Mouse (Mus musculus) right cerebral cortex, postnatal 14 days (tissue): ENCODE results near the gene Slc4a5.
A peak's percentile ranks its signal among the peaks of the same experiment; 100 is the strongest.

Experiments used
- DNase-seq: peaks from one replicate; pipeline ENCODE4 v3.0.0; 2022

Slc4a5 gene

DNA sequence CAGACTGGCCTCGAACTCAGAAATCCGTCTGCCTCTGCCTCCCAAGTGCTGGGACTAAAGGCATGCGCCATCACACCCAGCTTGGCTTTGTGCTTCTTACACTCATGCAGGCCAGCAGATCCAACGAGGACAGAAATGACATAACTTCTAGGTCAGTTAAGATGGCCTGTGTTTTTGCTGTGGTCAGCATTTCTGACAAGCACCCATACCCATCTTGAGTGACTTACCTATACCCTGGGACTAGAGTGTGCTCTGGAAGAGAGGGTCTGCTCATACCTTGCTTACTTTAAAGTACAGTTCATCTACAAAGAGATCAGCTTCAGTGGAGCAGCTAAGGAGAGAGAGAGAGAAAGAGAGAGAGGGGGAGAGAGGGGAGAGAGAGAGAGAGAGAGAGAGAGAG is 13.7 kb downstream of the Slc4a5 start:
- DNase-seq: no peak

DNA sequence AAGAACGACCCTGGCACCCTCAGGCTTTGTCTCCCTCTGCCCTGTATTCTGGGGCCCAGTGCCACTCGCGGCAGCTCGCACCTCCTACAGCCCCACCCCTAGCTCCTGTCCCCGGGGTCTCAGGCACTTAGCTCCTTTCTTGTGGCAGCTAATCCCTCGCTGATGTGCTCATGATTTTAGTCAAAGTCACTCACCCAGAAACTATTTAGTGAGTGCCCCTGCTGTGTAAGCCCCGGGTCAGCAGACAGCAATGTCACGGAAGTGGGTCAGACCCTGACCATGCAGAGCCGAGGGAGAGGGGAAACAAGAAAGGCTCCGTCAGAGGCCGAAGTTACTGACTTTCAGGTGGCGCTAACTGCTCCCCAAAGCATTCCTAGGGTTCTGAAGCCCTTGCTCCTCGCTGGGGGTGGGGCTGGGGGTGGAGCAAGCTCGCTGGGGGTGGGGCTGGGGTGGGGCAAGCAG is 14.7 kb downstream of the Slc4a5 start:
- DNase-seq: no peak

DNA sequence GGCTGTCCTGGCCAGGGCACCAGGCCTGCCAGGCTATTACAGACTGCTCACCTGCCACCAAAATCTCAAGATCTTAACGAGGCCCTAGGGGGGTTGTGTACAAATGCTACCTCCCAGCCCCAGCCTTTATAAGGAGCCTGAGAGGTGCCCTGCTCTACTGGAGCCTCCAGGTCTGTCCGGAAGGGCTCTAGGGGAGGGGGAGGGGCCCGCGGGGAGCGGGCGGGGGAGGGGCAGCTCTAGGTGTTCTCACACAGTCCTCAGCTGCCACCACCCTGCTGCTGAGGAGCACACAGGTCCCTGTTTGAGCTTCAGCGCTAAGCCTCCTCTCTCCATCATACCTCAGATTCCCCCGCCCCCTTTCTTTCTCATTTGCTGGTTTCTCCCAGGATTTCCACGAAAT is 17.5 kb downstream of the Slc4a5 start:
- DNase-seq: no peak

DNA sequence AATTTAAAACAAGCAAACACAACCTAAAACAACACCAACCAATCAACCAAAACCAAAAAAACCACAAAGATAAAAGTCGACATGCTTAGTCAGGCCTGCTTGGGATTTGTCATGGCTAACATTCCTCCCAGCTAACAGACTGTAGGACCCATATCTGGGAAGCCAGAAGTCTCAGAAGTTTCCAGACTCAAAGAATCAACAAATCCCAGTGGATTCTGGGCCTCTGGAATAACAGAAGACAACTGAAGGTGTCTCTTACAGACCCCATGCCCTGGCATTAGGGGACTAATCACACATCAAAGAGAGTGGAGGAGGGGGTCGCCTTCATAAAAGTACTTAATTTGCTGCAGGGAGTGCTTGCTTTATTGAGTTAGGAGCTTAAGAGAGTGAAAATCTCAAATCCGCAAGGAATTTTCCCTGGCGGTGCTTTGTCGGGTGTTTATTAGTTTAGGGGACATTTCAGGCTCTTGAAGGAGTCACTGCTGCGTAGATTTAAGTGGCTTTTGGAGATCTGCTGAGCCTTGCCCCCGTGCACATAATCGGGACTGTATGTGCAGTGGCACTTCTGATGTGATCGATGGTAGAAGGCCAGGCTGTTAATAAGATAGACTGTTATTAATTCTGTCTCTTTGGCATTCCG is 24.9 kb downstream of the Slc4a5 start:
- no peak for DNase-seq

DNA sequence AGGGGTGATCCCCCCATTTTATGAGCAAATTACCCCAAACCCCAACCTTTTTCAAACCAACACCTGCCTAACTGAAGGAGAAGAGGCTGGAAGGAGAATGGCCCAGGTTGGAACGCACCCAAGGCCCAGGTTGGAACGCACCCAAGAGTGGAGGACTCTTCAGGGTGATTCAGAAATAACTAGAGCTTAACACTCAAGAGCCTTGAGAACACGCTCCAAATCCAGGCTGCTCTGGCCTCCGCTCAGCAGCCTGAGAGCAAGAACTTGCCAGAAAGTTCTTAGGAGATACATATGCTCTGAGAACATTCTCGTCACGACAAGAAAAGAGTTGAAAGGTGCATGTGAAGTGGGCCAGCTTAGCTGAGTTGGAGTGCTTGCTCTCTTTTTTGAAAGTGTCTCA is 25.5 kb downstream of the Slc4a5 start:
- DNase-seq: peak; percentile 43

DNA sequence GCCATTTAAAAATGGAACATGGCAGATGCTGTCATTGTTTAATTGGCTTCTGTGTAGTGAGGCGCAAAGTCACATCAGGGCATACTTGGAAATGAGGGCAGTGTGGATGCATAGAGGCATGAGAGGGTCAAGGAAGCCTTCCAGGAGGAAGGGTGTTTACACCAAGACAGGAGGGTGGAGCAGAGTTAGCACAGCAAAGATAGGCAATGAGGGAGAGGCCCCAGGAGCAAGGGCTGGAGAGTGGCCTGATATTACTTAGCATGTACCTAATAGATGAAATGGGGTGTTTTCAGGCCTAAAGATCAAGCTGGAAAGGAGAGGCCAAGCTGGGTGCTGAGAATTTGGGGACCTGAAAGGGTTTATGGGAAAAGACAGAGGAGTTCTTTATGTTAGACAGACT is 26.4 kb downstream of the Slc4a5 start:
- DNase-seq: no peak

DNA sequence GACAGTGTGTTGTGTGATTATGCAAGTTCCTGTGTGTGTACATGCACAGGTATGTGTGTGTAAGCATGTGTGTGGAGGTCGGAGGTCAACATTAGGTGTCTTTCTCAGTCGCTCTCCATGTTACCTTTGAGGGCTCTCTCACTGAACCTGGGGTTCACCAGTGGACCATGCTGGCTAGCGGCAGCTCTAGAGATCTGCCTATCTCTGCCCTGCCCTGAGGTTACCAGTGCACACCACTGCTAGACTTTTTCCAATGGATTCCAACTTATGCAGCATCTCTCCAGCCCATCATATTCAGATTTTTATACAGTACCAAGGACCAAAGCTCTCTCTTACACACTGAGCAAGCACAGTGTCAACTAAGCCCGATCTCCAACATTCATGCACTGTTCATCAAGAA is 27.1 kb downstream of the Slc4a5 start:
- no peak for DNase-seq

DNA sequence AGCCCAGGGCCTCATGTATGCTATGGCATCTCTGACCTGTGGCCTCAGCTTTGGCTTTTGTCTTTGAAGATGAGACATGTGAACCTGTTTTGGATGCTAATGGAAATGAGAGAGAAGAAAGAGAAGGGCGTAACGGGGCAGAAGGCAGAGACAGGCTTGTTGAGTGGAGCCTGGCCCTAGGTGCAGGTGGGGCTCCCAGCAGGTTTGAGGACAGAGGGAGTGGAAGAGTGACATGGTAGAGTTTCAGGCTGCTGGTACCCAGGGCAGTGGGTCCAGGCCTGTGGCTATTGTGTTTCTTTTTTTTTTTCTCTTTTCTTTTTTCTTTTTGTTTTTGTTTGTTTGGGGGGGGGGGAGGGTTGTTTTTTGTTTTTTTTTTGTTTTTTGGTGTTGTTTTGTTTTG is 27.5 kb downstream of the Slc4a5 start:
- DNase-seq: no peak

DNA sequence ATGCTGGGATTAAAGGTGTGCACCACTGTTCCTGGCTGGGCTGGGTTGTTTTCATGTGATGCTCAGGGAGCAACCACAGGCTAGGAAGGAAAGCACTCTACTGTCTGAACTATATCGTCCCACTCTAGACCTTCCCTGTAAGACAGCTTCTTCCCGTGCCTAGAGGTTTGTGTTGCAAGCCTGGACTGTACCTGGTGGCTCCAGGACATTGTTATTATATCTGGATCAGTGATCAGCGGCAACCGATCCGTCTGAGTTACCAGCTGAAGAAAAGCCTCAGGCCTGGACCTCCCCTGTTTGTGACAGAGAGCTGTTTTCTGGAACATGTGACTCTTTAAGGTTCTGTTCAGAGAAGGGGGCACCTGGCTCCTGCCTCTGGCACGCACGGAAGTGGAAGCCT is 34.6 kb downstream of the Slc4a5 start:
- DNase-seq: no peak

DNA sequence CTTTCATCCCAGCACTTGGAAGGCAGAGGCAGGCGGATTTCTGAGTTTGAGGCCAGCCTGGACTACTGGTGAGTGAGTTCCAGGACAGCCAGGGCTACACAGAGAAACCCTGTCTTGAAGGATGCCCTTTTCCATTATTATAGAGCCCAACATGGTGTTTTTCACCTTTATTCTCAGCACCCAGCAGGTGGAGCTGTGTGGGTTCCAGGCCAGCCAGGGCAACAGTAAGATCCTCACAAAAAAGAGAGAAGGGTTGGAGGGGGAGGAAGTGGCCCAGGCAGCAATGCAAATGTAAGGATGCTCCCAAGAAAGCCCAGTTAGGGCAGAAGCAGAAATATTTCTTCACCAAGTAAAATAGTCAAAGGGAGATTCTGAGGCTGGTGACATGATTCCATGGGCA is 44.9 kb downstream of the Slc4a5 start:
- no peak for DNase-seq

DNA sequence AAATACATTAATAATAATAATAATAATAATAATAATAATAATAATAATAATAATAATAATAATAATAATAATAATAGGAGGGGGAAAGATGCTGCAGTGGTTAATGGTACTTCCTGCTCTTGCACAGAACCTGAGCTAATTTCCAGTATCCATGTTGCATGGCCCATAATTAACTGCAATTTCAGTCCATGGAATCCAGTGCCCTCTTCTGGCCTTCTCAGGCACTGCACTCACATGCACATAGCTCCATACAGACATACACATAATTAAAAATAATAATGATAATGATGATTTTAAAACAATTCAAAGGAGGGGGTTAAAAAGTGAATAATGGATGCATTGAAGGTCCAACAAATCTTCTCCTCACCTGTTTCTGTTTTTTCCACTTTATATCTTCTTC is 45.6 kb downstream of the Slc4a5 start:
- no peak for DNase-seq

DNA sequence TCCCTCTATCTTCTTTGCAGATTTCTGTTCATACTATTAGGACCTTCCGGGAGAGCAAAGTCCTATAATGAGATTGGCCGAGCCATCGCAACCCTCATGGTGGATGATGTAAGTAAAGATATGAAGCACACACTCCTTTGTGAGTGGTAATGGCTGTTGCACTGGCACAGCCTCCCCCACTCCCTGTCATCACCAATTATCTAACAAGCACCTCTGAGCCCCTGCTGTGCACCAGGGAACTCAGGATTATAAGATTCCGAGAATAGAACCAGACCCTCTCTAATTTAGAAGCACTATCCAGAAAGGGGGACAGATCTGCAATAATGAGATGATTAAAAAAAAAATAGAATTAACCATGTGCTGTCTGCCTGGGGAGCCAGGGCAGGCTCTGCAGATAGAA is 46.0 kb downstream of the Slc4a5 start:
- DNase-seq: no peak

DNA sequence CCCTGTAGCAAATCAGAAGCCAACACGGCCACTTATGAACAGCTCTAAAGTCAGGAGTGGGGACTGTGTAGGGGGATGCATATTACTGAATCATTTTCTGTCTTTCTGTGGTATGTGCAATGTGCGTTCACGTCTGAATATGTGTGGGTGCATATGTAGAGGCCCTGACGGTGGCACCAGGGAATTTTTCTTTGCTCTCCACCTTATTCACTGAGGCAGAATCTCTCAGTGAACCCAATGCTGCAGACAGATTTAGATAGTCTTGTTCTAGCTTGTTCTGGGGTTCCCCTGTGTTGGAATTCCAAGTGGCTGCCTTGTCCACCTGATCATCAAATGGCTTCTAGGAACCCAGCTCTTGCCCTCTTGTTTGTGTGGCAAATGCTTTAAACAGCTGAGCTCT is 48.0 kb downstream of the Slc4a5 start:
- no peak for DNase-seq

DNA sequence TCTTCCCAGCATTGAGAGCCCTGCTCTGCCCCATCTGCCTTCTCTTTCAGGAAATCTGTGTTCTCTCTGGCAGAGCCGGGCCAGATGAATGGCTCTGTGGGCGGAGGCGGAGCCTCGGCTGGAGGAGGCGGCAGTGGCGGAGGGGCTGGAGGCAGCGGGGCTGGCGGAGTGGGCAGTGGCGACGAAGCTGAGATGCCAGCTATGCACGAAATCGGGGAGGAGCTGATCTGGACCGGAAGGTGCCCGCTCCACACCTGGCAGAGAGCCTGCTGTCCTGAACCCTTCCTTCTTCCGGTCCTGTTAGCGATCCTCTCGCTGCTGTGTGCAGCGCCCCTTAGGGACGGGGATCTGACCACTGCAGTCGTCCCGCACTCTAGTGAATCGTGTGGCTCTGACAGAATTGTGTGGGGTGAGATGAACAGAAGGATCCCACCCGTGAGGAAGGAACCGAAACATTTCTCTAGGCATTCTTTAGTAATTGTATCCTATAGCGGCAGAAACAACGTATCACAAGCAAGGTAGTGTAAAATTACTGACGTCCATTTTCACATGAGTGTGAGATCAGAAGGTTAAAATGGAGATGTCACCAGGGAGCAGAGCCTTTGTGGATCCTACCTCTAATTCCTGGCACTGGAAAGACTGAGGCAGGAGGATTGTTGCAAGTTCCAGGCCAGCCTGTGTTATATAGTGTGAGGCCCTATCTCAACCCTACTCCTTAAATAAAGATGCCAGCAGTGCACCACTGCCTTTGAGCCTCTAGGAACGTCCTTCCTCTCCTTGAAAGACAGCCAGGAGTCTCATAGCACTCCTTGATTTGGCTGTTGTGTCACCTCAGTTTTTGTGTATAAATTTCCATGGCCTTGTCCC is 48.7 kb downstream of the Slc4a5 start:
- peak; percentile 89 for DNase-seq

DNA sequence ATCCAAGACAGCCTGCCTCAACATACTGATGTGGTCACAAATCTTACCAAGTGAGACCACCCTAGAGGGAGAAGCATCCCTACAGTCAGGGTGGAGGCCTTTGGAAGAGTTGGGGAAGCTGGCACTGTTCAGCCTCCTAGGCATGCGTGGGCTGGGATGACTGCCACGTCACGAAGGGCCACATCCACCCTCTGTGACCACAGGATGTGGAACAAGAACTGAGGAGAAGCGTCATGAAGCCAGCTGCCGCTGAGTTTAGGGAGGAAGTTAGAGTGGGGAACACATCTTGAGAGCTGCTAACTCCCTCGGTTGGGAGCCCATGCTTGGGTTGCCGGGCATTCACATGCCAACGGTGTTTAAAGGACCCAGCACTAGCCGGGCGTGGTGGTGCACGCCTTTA is 54.1 kb downstream of the Slc4a5 start:
- no peak for DNase-seq

DNA sequence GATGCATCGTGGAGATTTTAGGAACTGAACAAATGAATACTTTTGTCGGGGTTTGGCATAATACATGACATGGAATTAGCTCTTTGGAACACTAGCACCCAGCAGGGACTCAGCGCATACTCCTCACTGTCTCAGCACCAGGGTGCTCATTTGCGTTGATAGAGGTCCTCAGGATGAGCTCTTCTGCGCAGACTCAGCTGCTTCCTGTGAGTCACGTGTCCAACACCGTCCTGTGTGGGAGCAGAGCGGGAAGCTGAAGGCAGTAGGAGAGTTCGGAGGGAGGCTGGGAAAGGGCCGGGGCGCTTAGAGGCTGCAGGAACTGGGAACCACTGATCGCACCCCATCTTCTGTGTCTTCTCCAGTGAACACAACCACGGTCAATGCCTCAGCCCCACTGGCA is 57.5 kb downstream of the Slc4a5 start:
- no peak for DNase-seq

DNA sequence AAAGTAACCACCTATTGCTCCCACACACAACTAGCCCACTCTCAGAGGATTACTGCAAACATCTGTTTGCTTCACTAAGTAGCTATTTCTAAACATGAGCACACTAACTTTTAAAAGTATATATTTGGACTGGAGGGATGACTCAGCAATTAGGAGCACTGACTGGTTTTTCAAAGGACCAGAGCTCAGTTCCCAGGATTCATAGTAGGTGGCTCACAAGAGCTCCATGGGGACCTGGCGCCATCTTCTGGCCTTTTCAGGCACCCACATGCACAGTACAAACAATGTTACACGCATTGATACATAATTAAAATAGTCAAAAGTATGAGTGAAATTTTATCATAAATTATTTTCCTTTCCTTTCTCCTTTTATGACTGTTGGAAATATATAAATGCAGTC is 59.3 kb downstream of the Slc4a5 start:
- no peak for DNase-seq

DNA sequence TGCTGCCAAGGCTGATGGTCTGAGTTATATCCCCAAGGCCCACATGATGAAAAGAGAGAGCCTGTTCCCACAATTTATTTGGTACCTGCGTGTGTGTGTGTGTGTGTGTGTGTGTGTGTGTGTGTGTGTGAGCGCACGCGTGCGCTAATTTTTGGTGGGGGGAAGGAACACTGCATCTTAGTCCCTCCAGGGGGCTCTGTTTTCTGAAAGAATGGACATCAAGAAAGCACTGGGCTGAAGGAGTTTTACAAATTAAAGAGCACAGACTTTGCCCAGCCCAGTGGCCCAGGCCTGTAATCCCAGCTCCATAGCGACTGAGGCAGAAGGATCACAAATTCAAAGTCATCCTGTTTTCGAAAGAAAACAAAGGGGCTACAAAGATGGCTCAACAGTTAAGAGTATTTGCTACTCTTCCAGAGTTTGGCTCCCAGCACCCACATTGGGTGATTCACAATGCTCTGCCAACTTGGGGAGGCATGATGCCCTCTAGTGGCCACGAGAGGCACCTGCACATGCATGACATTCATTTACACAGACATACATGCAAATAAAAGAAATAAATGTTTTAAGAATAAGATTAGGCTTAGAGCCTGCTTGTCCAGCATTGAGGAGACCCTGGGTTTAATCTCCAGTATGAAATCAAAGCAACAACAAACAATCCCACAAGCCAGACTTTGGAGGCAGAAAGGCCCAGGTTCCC is 60.8 kb downstream of the Slc4a5 start:
- no peak for DNase-seq

DNA sequence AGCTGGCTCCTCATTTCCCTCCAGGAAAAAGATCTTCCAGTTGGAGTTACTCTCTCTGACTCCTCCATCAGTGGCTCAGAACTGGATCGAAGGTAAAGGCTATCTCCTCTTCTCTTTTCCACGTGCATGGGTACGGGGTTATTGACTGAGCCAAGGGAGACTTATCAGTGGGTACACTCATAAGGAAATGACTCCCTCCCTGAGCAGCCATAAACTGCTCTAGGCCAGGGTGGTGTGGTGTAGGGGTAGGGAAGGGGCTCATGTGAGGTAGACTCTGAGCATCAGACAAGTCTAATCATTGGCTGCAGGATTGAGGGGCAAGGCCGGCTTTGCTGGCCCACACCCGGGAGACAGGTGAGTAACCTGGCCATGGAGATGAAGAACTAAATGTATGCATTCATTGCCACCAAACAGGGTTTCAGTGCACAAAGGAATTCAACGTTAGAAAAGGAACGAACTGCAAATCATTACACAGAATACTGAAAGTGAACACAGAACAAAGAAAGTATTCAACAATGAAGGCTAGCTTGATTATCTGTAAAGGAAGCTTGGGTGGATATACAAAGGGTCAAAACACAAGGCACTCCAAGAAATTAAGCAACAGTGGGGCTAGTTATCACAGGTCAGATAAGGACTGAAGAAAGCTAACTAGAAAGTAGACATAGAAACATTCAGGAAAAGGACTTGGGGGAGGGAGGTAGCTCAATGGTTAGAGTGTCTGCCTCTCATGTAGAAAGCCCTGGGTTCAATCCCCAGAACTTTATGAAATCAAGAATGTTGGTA is 81.0 kb downstream of the Slc4a5 start:
- DNase-seq: no peak

DNA sequence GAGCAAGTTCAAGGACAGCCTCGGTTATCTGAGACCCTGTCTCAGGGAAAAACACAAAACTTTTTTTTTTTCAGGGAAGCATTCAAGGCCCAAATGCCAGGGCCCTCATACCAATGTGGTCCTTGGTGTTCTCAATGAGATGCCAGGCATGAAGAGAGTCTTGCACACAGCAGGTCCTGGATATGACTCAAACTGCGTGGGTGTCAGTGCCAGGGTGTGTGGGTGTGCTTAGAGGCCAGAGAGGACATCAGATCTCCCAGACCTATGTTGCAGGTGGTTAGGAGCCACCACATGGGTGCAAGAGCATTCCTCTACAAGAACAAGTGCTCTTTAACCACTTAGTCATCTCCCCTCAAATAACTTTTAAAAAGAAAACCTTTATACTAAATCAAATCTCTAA is 81.7 kb downstream of the Slc4a5 start:
- no peak for DNase-seq

DNA sequence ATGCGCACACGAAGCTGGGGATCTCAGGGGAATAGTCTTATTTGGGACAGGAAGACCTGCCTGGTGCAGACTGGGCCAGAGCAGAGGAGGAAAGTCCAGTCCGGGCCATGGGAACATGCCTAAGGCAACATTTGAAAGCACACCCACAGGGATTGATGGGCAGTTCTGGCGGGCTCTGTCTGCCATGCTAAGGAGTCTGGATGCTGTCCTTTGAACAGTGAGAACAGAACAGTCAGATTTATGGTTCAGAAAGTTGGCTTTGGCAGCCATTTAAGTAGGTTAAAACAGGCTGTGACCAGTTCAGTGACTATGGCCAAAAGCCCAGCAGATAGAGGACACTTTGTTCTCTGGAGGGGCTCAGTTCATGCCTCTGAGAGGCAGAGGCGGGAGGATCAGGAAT is 82.6 kb downstream of the Slc4a5 start:
- no peak for DNase-seq

DNA sequence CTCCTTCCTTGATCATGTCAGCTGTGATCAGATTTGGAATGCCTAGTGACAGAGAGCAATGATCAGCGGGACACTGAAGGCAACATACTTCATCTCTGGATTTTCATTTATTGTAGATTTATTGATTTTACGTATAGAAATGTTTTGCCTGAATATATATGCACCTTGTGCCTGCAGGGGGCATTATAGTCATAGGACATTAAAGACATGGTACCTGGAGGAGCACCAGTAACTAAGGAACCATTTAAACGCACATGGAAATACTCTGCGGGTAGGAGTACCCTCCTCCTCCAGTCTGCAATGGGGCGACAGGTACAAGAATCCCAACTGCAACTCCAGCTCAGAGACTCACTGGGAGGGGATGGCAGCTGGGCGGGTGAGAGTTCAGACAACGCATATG is 89.4 kb downstream of the Slc4a5 start:
- no peak for DNase-seq

DNA sequence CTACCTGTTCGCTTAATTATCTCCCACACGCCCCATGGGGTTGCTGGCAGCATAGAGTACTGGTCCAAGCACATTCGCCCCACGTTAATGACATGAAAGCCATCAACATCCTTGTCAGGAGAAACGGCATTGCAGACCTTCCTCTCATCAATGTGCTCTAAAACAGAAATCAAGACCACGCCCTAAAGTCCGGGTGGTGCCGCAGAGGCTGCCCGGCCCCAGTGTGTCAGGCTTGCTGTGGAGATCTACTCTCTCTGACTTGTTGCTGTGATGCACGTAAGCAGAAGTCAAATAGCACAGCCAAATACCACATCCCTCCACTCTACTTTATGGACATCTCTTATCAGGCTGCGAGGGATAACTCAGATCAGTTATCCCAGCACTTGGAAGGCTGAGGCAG is 91.6 kb downstream of the Slc4a5 start:
- no peak for DNase-seq
